Mouse (Mus musculus): ENCODE measurements around the gene Zfp420.
A peak's percentile ranks its signal among the peaks of the same experiment; 100 is the strongest.

Zfp420 gene

DNA sequence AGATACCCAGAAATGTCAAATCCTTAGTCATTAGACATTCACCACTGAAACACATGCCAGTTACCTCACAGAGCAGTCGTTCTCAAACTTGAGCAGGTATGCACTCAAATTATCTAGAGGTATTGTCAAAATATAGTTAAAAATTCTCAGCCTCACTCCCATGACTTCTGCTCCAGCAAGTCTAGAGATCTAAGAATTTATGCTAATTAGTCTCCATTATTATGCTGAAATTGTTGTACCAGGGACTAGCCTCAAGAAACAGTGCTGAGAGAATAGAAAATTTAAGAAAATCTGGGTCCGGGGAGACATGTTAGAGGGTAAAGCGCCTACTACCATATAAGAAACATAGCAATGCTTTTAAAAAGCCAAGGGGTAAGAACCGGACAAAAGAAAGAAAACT, 44.3 kb downstream of the Zfp420 start:
- DNase-seq = no peak

DNA sequence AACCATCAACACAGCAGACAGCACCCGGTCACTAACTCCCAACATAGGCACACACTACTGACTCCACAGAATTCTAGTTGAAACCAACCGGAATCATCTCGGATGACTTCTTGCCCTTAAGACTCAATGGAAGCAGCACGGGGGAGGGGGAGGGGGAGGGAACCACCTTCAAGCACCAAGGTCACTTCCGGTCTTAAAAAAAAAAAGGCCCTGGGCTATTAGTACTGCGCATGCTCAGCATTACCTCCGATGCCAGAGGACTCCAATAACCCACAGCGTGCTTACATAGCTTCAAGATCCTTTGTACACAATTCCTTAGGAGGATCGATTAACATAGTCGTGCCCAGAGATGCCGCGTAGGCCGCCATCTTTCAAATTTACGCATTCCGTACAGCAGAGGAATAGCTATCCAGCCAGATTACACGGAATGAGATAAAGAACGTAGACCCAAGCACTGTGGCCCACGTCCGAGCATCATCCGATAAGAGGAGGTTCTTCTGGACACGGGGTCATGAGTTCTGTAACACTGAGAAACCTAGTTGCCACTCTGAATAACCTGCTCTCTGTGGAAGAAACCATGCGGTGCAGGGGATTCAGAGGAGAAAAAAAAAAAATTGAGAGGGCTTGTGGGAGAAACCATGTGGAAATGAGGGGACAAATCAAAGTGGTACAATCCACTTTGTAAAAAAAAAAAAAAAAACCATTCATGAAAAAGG, 46.3 kb downstream of the Zfp420 start, which contains the start of gene Zfp27:
Gene Zfp27, minus strand, starts transcription at position 607 of the 716 bp plus-strand sequence.
- DNase-seq = peak; percentile 62 to 76

DNA sequence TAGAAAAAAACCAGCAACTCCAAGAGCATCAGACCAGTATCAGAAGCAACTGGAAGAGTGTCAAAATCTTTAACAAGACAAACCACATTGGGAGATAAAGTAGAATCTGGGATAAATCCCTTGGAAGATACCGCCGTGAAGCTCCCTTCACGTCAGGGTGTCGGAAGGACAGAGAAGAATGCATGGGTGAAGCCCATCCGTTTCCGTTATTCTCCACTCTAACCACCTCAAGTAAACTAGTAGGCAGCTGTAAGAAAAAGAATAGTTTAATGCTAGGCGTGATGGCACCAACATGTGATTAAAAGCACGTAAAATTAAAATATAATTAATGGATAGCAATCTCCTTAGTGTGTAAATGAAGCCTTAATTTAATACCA, 46.9 kb downstream of the Zfp420 start:
- peak in 1 of 2 experiments; percentile 15 for DNase-seq

DNA sequence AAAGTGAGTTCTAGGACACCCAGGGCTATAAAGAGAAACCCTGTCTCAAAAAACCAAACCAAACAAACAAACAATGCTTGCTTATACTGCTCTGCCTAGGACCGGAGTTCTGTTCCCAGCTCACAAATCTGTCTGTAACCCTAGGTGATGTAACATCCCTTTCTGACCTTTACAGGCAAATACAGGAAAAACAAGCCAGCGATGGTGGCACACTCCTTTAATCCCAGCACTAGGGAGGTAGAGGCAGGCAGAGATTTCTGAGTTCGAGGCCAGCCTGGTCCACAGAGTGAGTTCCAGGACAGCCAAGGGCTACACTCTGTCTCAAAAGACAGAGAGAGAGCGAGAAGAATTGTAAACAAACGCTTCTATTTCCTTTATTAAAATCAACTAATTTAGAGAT, 47.4 kb downstream of the Zfp420 start:
- DNase-seq = no peak

DNA sequence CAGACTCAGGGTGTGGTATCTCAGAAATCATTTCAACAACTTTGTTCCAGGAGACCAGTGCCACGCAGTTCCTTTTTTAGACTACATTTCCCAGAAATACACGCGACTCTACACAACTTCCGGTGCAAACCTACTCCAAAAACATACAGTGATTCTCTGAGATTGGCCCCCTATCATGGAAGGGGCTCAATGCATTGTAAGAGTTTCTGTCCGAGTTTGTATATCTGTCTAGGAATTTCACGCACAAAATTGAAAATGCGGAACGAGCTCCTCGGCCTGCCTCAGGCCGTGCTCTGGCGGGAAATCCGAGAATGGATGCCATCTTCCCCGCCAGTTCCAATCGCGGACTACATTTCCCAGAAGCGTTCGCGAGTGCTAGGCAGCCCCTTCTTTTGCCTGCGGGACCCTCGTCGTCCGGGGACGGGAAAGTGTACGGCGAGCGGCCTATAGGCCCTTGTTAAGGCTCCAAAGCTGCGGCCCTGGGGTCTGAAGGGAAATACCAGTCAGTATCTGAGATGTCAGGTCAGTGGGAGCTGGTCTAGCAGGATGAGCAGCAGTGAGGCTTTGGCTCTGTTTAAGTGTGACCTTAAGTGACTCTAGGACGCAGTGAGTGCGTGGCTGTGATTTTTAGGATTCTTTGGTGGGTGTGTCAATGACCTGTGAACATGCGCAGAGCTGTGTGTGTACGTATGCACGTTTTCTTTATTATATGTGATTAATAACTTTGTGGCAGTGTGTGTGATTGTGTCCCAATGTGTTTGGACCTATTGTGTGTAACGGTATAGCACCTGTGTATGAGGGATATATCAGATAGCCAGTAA, 48.6 kb downstream of the Zfp420 start, which contains the start of gene Zfp383:
Gene Zfp383, plus strand, starts transcription at position 94 of the 821 bp plus-strand sequence.
- peak; percentile 78 to 83 for DNase-seq

DNA sequence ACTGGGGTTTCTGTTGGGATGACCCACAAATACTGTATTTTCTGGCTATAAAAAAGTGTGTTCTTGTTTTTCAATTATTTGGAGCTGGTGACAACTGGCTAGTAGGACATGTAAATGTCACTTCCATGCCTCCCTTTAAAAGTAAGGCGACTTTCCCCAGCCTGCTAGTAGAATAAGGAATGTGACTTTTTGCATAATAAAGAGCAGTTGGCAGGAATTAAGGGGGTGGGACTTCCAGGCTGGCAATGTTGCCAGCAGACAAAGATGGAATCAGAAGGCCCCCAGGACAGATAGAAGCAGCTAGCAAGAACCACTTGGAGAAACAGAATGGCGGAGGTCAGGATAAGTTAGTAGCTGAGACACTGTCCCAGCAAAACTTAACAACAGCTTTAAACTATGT, 50.5 kb downstream of the Zfp420 start:
- DNase-seq = no peak

DNA sequence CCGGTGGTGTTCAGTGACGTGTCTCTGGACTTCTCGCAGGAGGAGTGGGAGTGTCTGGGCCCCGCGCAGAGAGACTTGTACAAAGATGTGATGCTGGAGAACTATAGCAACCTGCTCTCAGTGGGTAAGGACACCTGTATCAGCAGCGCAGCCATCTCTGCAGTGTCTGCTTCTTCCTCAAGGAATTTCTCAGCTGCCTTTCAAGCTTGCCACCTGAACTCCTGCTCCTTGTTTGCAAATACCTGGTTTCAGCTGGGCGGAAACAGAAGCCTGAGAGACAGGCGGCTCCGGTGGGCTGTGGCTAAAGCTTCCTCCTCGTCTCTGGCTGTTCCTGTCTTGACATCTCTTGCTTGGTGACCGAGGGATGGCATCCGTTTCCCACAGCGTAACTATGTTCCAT, 52.4 kb downstream of the Zfp420 start:
- DNase-seq = no peak

DNA sequence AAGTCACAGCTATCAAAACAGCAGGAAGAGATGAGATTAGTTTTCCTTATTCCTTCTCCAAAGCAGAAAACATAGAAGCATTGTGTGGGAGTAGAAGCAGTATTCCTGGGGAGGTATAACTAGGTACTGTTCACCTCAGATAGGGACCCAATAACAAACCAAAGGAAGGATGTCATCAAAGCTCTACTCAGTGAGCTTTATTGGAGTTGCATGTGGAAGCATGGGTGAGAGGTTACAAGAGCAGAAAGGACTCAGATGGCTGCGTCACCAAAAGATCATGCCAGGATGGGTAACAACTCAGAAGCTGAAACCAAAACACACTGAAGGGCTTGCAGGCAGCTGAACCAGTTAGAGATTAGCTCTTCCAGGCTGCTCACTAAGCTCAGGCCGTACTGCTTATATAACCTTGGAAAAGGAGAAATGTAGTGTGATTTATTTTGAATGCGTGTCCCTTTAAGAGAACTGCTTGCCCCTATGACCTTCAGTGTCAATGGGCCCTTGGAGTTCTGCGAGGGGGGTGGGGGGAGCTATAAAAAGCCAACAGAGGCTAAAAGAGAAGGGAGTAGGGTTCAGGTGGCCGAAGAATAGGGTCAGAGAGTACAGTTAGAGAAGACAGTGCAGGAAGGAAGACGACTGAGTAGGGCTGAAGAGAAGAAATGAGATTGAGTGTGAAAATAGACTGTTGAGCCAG, 57.7 kb downstream of the Zfp420 start:
- DNase-seq = peak in 1 of 2 experiments; percentile 21

DNA sequence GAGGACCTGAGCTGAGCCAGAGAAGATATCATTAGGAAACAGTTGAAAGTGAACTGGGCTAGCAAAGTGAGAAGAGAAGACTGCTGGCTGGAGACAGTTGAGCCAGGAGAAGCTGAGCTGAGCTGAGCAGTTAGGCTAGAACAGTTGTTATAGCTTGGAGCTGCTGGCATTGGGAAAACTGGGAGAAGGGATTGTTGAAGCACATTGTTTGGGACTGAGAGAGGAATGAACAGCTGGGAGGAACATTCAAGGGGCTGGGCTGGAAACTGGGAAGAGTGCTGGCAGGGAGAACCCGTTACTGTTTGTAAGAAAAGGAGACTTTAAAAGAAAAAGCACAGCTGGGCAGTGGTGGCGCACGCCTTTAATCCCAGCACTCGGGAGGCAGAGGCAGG, 58.3 kb downstream of the Zfp420 start:
- no peak for DNase-seq

DNA sequence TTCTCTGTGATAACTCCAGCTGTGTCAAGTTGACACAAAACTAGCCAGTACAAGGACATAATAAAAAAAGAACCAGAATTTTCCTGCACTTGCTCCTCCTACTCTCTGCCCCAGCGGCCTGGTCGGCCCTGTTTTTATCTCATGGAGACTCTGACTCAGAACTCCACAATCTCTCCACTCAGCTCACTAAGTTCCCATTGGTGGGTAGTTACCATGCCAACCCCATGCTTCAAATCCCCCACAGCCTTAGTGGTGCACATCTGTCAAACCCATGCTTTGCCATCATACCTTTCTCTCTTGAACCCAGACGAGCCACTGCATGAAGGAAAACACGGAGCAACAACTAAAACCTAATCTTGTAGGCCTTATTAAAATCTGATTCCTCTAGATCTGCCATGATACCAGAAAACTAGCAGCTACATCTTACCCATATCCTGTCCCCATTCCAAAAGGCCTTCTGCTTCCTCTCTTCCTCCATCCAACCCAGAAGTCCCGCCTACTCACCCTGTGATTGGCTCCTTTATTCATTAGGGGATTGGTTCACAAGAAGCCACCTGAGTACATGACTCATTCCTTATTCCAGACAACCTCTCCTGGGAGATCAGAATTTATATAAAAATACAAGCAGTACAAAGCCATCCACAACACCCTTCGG, 61.8 kb downstream of the Zfp420 start:
- DNase-seq = no peak

DNA sequence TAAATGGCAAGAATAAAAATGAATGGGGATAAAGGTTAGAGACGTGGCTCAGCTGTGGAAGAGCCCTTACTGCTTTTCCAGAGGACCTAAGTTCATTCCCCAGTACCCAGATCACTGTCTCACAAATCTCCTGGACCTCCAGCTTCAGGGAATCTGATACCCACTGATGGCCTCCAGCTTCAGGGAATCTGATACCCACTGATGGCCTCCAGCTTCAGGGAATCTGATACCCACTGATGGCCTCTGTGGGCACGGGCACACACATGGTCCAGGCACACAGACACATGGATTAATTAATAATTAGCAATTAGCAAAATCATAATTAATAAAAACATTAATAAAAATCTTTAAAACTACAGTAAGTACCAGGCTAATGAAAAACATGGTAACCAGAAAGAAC, 63.0 kb downstream of the Zfp420 start:
- no peak for DNase-seq
